Mouse (Mus musculus) lung, postnatal 0 days (tissue): ENCODE data around the gene Nepro. TPM values are rescaled to one million over a fixed set of nuclear protein-coding genes. Genes with fewer than 3 reads are reported as not detected.

Experiments used
- ATAC-seq: fragments of 200-750 bp; cut with Nextera tagmentation; 2 replicates; pipeline ENCODE4 v1.8.0; 2017; ENCODE audit warnings: moderate library complexity
- DNase-seq: peaks from one replicate; pipeline ENCODE4 v3.0.0-alpha.2; 2016; ENCODE audit warnings: low spot score
- H3K27ac ChIP-seq: fragments of 300-500 bp; sonication (generic); 2 replicates; pipeline ENCODE4 v1.5.1; 2014; ENCODE audit warnings: antibody characterized with exemption, mild to moderate bottlenecking, low read length, mixed read lengths
- H3K27me3 ChIP-seq: fragments of 300-500 bp; sonication (generic); replicated peaks from 2 replicates; pipeline ENCODE4 v1.6.1; 2014; ENCODE audit warnings: low read length, mixed read lengths; ENCODE audit not compliant: insufficient read depth
- H3K36me3 ChIP-seq: fragments of 300-500 bp; sonication (generic); 2 replicates; pipeline ENCODE4 v1.6.1; 2014; ENCODE audit warnings: low read length, mixed read lengths; ENCODE audit not compliant: insufficient read depth
- H3K4me1 ChIP-seq: fragments of 300-500 bp; sonication (generic); 2 replicates; pipeline ENCODE4 v1.6.1; 2014; ENCODE audit warnings: antibody characterized with exemption, low read depth, low read length, mixed read lengths; ENCODE audit not compliant: insufficient read depth
- H3K4me2 ChIP-seq: fragments of 300-500 bp; sonication (generic); replicated peaks from 2 replicates; pipeline ENCODE4 v1.6.1; 2014; ENCODE audit warnings: low read depth, mild to moderate bottlenecking, low read length, moderate library complexity, mixed read lengths
- H3K4me3 ChIP-seq: fragments of 300-500 bp; sonication (generic); 2 replicates; pipeline ENCODE4 v1.5.1; 2014; ENCODE audit warnings: low read depth, low read length
- H3K9ac ChIP-seq: fragments of 300-500 bp; sonication (generic); replicated peaks from 2 replicates; pipeline ENCODE4 v1.6.1; 2014; ENCODE audit warnings: low read depth, mild to moderate bottlenecking
- H3K9me3 ChIP-seq: fragments of 300-500 bp; sonication (generic); 2 replicates; pipeline ENCODE4 v1.6.1; 2016; ENCODE audit warnings: low read length, mixed read lengths
- CTCF ChIP-seq: IDR thresholded peaks from 2 replicates; pipeline ENCODE4 v1.5.1; 2016; ENCODE audit warnings: antibody characterized with exemption, mild to moderate bottlenecking
- EP300 ChIP-seq: IDR thresholded peaks from 2 replicates; pipeline ENCODE4 v1.6.1; 2016; ENCODE audit warnings: antibody characterized with exemption, mild to moderate bottlenecking, control low read depth
- WGBS: fragments of 180-500 bp; shearing (Covaris S2); extraction: QIAGEN DNeasy Blood & Tissue Kit; methylation state at CpG from one replicate; pipeline ENCODE4 v1.1.7; 2014; 5-methylcytosine and 5-hydroxymethylcytosine counted together
- polyA plus RNA-seq: library from polyadenylated mRNA; unstranded; fragments of >200 nt; fragmentation: Nextera tagmentation; extraction: Ambion mirVana; gene quantifications from 2 replicates; pipeline ENCODE4 v1.2.1, GENCODE M21; 2015

Gene Nepro
- polyA plus RNA-seq, 1 experiment from 2014 or later, result 3.7 TPM

GRCm38 (mm10) chr16:44748007-44748406 is 23.9 kb downstream of the Nepro start:
- no peak for ATAC-seq
- Histone ChIP-seq H3K4me3 (no peak overlapping the region), H3K9ac (no peak overlapping the region), H3K27ac (no peak overlapping the region), H3K4me1 (peaks cover 13% of the 10 kb centered on the region; the same call in 1 of the 2 replicates), H3K27me3 (no peaks in the 10 kb centered on the region), H3K36me3 (no peaks in the 10 kb centered on the region), H3K4me2 (no peak overlapping the region), H3K9me3 (no peaks in the 10 kb centered on the region)
- 49% methylated on average over 3 of the region's 3 CpGs for WGBS
- TF ChIP-seq CTCF (no peak), EP300 (no peak)
- DNase-seq, result no peak

DNA sequence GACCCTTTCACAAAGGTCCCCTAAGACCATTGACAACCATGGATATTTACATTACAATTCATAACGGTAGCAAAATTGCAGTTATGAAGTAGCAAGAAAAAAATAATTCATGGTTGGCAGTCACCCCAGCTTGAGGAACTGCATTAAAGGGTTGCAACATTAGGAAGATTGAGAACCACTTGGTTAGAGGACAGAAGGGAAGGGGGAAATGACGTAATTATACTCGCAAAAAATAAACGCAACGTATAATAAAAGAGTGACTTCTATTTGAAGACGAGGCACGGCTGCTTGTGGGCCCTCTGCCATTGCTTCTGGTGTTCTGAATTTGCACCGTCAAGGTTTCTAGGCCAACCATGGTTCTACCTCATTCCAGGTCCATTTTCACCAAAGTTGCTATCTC is 33.6 kb downstream of the Nepro start:
- no peak for ATAC-seq

DNA sequence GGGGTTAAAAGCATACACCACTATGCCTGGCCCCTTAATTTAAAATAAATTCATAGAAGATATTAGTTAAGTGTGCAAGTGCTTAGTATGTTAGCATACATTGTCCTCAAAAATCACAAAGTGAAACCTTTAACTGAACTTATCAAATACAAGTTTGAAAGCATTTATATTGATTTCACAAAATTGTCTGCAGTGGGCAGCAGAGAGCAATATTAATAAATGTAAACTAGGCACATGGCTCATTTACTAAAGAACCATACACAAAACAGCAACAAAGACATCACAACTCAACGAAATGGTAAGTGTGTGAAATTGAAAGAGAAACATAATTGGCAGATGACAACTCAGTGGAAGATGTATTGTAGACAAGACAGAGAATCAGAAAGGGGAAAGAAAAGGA is 37.7 kb downstream of the Nepro start:
- no peak for ATAC-seq
- TF ChIP-seq CTCF (peak; percentile 51), EP300 (no peak)
- H3K4me3 ChIP-seq, result no peak overlapping the region
- peak; percentile 22 for DNase-seq
- no peaks in the 10 kb centered on the region for H3K36me3 ChIP-seq
- no peak overlapping the region for H3K27ac ChIP-seq
- H3K9ac ChIP-seq, result no peak overlapping the region
- 36% methylated on average over 1 of the region's 1 CpGs for WGBS
- H3K4me1 ChIP-seq, result no peaks in the 10 kb centered on the region
- H3K27me3 ChIP-seq, result no peaks in the 10 kb centered on the region
- H3K9me3 ChIP-seq, result no peaks in the 10 kb centered on the region
- H3K4me2 ChIP-seq, result no peak overlapping the region

More for the DNA sequence above, 33.6 kb downstream of the Nepro start:
- Histone ChIP-seq H3K27ac (no peak overlapping the region), H3K9me3 (no peaks in the 10 kb centered on the region), H3K9ac (no peak overlapping the region), H3K27me3 (no peaks in the 10 kb centered on the region), H3K4me3 (no peak overlapping the region), H3K4me2 (no peak overlapping the region), H3K36me3 (no peaks in the 10 kb centered on the region), H3K4me1 (no peaks in the 10 kb centered on the region)
- TF ChIP-seq CTCF, result no peak
- no peak for TF ChIP-seq EP300
- peak; percentile 12 for DNase-seq
- WGBS, result 54% methylated on average over 8 of the region's 8 CpGs

- no peak for TF ChIP-seq EP300
- no peak for TF ChIP-seq CTCF
- Histone ChIP-seq H3K4me1 (no peaks in the 10 kb centered on the region), H3K9ac (no peak within 1 kb of the TSS), H3K36me3 (no peaks in the 10 kb centered on the region), H3K9me3 (no peaks in the 10 kb centered on the region), H3K27me3 (no peaks in the 10 kb centered on the region), H3K4me3 (no peak within 1 kb of the TSS), H3K27ac (no peak within 1 kb of the TSS), H3K4me2 (no peak within 1 kb of the TSS)
- WGBS, result 63% methylated on average over 22 of the region's 22 CpGs
- DNase-seq (no peak), ATAC-seq (no peak)
Measured at GRCm38 (mm10) chr16:44765555-44766319, 41.6 kb downstream of the Nepro start, which contains the start of gene Cd200r1. Cd200r1 (plus strand) TSS chr16:44765736.

DNA sequence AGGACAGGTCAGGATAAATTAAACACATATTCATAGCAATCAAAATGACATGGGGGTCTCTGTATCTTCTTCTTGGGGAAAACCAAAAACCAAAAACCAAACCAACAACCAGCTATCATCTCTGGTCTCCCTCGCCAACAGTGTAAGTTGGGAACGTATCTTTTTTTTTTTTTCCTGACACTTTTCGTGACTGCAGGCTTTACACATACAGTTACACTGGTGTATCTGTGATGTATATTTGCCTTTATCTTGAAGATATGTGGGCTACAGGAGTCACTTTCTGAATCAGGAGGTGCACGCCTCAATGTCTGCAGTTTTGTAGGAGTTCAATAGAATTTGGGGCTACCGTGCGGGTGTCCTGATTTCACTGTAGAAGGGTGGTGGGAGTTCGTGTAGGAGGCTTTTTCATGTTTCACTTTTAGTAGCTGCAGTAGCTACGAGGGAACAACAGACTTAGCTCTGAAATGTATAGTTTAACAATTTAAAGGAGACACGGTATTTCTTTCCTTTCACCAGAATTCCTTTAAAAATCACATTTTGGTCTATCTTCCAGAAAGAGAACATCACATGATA is 42.3 kb downstream of the Nepro start:
- WGBS, result 72% methylated on average over 9 of the region's 9 CpGs
- no peak overlapping the region for H3K4me2 ChIP-seq
- no peak overlapping the region for H3K9ac ChIP-seq
- no peak overlapping the region for H3K27ac ChIP-seq
- DNase-seq, result no peak
- TF ChIP-seq CTCF, result no peak
- no peak for TF ChIP-seq EP300
- no peak for ATAC-seq
- no peak overlapping the region for H3K4me3 ChIP-seq
- H3K27me3 ChIP-seq, result no peaks in the 10 kb centered on the region
- H3K9me3 ChIP-seq, result no peaks in the 10 kb centered on the region
- no peaks in the 10 kb centered on the region for H3K36me3 ChIP-seq
- H3K4me1 ChIP-seq, result no peaks in the 10 kb centered on the region

- no peak overlapping the region for H3K27ac ChIP-seq
- no peak overlapping the region for H3K4me2 ChIP-seq
- ATAC-seq (no peak), DNase-seq (no peak)
- no peaks in the 10 kb centered on the region for H3K27me3 ChIP-seq
- H3K4me1 ChIP-seq, result no peaks in the 10 kb centered on the region
- TF ChIP-seq CTCF, result no peak
- TF ChIP-seq EP300, result no peak
- 76% methylated on average over 7 of the region's 7 CpGs for WGBS
- no peak overlapping the region for H3K4me3 ChIP-seq
- no peak overlapping the region for H3K9ac ChIP-seq
- no peaks in the 10 kb centered on the region for H3K9me3 ChIP-seq
- no peaks in the 10 kb centered on the region for H3K36me3 ChIP-seq
Measured at GRCm38 (mm10) chr16:44767506-44767905, 43.4 kb downstream of the Nepro start.
